Mouse (Mus musculus): ENCODE data around the gene Mrpl47.

GRCm38 (mm10) chr3:32754384-32754915 lies 17.0 kb upstream of the Mrpl47 start:
- TF ChIP-seq CTCF (IDR thresholded peaks at IDR 0.05; ENCODE audit: extremely low read depth, insufficient read length, insufficient replicate concordance, low read depth, low read length) (no peak), POLR2A (IDR thresholded peaks at IDR 0.05; ENCODE audit: low read depth, low read length) (no peak)
